Mouse (Mus musculus): ENCODE measurements at regions not wholly inside any gene's neighbourhood (a gene's known extent, or its start where the extent isn't known, plus 50 kb on each side); places are given as distances from the start of the nearest gene placed in this dataset.

DNA sequence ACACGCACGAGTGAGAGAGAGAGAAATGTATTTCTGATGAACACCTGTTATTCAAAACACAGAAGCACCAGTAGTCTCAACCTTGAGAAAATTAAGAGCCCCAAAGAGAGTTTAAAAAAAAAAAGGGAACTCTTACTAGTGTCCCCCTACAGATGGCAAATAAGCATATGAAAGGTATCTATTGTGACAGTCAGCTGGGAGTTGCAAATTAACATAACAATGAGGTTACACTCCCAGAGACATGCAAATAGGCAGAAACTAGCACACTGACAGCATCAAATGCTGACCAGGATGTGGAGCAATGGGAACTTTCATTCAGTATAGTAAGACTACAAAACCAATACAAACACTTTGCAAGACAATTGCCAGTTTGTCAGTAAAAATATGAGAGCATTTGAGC is 619.1 kb upstream of the Zeb2 start:
- ATAC-seq = no peak

DNA sequence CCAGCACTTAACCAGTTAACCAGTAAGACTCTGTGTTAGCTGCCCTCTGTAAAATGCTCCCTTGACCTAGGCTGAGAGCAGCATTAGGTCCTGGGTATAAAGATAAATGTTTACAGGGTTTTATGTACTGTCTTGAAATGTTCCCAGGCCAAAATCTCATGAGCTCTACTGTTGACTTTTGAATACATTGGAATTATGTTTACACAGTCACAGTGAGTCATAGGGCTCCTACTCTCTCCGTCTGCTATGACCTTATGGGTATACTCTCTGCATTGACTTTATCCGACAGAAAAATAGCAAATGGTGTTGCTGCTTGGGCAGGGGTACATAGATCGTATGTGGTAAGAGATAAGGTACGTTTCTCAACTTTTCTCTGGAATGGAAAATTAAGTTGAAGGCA is 596.8 kb upstream of the Zeb2 start:
- no peak for ATAC-seq

DNA sequence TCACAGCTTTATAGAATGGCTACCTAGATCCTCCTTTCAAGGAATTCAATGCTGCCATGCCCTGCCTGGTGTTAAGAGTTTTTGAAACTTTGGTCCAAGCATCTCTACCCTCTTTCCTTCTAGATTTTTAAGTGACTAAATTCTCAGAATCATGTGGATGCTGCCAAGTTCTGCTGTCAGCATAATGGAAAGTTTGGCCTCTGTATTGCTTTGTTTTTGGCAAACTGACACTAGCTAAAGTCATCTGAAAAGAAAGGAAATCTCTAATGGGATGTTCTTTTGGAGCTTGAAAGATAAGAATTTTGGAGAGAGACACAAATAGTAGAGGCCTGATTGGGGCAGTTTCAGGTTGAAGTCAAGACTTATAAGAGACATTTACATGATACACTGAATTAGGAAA is 589.8 kb upstream of the Zeb2 start:
- ATAC-seq = no peak

DNA sequence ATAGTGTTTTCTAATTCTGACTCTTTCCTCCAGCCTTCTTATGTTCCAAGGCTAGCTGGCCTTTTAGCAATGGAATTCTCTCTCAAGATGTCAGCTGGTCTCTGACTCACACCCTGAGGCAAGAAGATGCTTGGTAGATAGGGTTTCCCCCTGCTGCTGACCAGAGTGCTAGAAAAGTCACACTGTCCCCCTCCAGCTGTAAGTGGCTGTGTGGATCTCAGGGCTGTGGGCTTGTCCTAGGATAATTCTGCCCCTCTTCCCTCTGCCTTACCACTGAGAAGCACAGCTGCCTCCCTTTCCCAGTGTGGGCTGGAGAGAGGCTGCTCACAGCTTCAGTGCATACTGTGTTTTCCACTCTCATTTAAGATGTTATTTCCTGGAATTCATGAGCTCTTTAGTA is 585.3 kb upstream of the Zeb2 start:
- no peak for ATAC-seq

DNA sequence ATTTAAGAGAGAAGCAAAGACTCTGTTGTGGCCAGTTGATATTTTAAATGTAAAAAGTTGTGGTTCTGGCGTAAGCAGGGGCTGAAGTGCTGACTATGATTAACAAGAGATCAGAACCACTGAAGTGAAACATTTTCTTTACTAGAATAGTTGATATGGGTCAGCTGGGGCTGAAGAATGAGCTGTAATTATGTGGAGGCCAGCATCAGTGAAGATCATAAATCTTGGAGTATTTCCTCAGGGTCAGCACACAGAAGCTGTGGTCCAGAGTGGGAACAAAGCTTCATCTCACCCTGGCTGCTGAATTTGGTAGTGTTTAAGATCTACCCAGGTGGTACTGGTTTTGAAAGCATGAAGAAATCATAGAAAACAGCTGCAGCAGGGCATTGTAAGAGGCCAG is 583.4 kb upstream of the Zeb2 start:
- ATAC-seq = no peak

DNA sequence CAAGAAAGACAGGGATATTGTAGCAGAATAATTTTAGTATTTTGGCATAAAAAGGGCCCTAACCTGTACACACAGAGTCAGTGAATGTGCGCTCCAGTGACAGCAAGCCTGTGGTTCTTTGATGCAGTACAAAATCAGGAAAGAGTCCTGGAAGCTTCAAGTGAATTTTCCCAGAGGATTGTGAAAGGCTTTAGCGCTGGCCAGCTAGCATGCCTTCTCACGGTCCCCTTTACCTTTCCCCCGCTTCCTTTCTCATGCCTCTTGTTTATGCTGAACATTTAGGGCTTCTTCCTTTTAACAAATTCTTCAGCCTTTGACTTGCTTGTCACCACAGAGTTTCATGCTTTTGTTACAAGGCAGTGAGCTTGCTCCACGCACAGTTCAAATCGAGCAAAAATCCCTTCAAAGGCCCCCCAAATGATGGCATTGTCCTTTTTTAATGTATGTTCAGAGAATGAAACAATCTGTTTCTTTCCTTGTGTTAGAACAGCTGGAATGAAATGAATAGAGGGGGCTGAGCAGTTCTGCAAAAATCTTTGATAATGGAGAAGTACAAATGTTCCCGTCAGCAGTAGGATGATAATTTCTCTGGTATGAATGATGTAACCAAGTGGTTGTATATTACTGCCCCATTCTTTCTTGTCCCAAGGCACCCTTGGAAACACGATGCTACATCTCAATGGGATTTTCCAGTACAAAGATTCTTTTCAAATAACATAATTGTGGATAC is 576.3 kb upstream of the Zeb2 start:
- ATAC-seq = no peak

DNA sequence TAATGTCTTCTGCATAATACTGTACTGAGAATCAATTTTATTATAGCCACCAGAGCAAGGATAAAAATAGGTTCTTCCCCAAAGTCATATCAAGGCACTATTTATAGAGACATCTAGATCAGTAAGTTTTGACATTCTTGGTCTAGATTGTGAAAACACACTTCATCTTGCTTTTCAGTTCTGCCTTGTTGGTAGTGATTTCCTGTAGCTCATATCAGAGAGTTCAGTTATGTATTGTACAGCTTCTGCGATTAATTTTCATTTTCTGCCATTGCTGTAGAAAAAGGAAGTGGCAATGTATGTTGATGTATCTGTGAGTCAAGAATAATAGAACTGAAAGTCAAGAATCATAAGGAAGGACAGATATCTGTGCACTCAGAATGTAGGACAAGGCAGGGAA is 575.6 kb upstream of the Zeb2 start:
- ATAC-seq = no peak

DNA sequence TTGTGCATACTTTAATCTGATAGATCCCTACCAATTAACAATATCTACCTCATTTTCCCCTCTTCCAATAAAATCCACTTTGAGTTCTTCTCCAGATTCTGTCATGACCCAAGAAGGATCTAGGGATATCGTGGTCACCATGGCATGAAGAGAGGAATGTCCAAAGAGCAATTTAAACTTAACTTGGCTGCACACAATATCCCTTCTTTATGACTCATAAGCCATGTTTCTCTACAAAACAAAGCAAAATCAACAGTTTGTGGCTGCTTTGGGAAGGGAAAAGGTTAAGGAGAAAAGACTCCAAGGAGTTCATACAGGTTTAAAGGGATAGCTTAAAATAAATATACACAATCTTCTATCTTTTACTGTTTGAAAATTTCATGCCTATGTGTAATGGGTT is 571.8 kb upstream of the Zeb2 start:
- no peak for ATAC-seq

DNA sequence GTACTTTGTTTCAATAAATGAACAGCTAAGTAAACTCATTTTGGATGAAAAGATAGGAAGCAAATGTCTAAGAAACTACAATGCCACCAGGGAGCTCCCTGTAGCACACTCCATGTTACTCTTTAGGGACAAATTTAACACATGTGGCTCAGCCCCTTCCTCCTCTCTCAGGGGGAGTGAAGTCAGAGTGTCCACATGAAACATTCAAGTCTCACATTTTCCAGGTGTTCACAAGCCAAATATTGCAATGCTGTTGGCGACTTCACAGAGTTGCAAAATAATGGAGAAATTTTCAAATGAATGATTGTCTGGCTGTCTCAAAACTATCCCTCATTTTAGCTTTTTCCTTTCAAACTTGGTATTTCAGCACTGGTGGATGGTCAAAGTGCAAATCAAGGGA is 564.1 kb upstream of the Zeb2 start:
- no peak for ATAC-seq

DNA sequence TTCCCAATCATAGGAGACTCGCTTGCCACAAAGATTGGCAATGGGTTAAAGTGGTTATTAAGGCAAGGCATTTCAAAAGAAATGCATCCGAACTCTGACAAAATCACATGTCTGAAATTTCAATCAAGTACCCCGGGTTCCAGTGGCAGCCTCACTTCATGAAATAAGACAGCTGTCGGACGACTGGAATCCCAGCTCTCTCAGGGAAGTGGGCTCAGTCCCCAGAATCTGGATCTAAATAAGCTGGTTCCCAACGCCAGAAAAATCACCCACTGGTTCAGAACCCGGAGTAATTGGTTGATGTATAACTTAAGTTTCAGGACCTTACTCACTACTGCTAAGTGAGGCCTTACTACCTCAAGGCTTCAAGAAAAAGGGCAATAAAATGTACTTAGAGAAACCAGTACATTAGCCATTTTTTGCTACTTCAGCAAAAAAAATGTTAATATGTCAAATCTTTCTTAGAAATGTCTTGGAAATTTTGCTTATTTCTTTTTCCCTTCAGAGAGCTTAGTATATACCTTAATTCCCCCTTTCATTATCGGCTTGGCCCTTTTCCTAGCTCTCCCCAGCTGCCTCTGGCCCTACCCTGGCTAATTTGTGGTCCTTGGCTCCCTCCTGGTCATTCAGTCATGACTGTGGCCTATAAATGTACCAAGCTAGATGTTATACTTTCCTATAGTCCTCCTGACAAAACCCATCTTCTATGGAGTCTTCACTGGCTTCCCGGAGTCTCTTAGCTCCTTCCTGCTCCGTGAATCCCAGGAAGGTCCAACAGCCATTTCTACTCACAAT is 562.1 kb upstream of the Zeb2 start:
- ATAC-seq = no peak

DNA sequence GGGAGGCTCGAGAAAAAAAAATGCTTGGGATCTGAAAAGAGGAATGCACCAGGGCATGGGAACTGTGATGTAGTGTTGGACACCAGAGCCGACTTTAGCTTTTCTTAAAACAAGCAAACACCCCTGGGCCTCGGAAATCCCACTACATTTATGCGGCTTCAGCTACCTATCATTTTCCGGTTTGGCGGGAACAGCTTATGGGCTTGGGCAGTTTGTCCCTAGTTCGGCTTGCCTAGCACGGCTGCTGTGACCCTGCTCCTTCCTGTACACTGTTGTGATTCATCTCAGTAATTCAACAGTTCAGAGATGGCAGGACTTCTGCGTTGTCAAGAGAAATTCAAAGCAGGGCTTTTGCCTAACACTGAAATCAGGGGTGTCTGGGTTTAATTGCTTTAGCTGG is 561.5 kb upstream of the Zeb2 start:
- ATAC-seq = no peak

DNA sequence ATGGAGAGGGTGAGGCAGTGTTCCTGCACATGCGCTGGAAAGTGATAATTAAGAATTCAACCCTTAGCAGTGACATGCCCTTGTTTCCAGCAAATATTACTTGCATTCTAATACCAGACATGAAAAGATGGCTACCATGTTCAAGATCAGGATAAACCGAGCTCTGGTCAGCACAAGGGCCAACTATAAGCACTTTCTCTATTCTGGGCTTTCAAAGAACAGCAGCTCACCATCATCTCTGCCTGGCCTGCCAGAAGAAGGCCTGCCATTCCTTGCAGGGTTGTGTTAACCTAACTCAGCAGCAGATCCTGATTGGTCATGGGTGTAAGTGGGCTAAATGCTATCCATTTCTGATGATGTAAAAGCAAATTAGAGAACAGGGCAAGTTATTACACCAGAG is 558.6 kb upstream of the Zeb2 start:
- no peak for ATAC-seq

DNA sequence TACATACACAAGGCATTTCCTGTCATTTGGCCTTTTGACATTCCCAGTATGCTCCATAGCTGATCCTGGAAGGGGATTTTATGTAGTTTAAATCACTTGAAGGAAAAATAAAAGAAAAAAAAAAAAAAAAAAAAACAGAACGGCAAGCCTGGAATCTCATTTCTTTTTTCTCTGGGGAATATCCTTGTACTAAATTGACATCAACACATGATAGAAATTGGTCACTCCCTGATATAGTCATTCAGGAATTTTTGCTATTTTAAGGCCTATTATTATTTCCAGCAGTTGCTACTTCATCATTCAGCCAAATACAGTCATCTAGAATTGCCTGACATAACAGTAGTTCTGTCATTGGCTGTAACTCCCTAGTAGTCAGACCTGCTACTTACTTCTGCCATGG is 538.8 kb upstream of the Zeb2 start:
- no peak for ATAC-seq

DNA sequence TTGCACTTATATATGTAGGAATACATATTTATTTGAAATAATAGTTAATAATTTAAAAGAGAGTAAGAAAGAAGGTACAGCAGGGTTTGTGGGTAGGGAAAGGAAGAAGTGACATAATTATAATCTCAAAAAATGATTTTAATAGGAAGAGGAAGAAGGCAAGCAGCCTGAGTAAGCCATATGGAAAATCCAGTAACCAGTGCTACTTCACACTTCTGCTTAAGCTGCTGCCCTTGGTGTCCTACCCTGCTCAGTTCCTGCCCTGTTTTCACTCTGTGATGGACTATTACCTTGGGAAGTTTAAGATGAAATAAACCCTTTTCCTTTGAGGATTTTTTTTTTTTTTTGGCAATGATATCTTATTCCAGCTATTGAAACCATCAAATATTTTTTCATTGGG is 537.5 kb upstream of the Zeb2 start:
- no peak for ATAC-seq

DNA sequence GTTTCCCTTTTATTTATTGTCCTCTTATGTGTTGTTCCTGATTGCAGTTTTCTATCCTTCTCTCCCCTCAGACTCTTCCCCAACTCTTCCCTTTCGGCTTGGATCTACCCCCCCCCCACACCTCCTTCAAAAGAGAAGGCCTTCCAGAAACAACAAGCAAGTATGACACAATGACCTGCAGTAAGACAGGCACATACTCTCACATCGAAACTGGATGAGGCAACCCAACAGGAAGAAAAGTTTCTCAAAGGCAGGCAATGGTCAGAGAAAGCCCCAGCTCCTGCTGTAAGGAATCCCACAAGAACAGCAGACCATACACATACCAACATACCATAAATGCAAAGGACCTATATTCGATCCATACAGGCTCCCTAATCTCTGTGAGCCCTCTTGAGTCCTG is 535.8 kb upstream of the Zeb2 start:
- ATAC-seq = no peak

DNA sequence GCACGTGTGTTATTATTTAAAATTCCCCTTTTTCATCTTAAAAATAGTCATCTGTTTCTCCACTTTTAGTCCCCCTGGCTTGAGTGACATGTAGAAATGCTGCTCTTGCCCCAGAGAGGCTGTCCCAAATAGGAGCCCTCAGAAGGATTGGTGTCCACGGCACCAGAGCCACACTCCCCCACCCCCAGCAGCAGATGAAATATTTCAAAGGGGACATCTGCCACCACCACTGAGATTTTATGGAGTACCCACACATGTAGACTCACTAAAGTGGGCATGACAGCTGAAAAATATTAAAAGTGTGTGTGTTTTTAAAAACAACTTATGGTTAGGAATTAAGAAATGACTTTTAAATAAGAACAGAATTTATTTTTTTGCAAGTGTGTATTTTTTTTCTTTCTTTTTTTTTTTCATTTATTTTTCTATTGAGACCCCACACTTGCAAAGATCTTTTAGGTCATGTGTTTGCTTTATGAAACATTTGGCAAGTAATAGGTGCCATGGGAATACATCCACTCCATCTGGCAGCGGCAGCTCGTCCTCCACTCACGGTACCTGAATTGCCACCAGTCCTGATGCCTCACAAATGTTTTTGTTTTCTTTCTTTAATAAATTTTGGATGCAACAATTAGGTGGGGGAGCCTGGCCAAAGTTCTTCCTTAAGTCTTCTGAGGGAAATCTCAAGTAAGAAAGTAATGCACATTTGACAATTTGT is 533.2 kb upstream of the Zeb2 start:
- ATAC-seq = no peak

DNA sequence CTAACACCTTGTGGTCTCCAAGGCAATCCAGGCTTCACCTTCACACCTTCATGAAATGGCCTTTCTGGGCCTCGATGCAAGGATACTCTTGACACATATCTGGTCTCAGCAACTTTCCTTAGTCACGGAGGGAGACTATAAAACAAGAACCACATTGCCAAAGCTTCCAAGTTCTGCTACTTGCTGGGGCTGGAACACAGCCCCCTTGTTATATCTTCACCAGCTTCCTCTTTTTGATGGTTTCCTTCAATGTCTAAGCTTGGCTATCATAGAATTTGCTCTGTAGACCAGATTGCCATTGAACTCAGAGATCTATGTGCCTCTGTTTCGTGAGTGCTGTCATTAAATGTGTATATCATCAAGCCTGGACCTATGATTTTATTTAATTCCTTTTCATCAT is 530.7 kb upstream of the Zeb2 start:
- no peak for ATAC-seq

DNA sequence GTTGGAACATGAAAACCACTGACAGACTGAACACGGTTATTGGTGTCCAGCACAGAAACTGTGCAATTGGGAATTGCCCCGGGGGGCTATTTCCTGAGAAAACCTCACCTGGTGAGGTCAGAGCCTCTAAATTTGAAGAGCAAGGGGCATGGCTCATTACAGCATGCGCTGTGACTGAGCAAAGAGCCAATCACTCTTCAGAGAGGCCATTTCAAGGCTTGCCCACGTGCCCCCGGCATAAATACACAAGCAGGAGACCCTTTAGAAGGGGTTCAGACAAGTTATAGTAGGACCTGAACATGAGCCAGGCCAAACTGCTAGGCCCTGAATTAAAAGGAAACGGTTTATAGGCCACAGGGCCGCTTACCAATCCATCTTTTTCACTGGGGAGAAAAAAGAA is 512.9 kb upstream of the Zeb2 start:
- ATAC-seq = no peak

DNA sequence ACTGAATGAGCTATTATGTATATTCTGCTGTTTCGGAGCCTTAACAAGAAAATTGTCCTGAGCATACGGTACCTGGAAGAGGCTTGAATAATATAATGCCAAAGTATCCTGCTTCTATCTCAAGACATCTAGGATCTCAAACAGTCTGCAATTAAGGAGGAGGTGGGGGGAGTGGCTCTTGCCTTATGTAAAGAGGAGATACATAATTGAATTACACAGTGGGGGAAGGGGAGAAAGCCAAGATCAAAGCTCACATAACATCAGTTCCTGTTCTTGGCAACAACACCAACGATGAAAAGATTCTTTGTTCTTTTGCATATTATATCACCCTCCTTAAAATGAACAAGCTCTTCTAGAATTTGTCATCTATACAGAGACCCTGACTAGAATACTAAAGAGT is 512.4 kb upstream of the Zeb2 start:
- ATAC-seq = no peak

DNA sequence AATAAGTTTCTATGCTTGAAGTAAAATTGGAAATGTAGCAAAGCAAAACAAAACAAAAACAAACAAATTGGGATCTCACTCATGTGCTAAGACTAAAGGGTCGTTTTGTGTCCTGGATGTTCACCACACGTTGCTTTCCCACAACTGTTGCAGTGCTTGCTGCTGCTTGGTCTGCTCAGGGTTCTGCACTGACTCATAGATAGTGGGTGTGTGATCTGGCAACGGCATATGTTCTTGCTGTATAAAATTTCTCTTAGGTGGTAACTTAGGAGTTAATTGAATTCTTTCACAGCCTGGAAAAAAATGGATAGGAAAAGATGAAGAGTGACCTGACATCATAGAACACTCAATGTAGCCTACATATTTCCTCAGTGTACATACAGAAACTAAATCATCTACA is 505.9 kb upstream of the Zeb2 start:
- no peak for ATAC-seq

DNA sequence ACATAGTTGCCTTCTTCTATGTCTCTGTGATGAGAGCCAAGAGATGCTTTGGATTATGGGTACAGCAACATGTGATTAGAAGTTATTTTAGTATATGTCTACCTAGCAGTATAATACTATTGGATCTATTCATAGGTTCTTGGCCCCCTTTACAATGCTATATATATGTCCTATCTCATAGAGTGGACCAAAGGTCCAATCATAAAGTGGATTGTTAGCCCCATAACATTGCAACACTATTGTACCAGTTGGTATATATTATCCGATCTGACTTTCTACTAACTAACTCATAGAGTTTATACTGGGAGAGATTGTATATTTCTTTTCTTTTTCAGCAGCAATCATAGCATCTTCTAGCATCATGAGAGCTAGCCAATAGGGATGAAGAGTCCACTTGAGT is 491.7 kb upstream of the Zeb2 start:
- ATAC-seq = no peak

DNA sequence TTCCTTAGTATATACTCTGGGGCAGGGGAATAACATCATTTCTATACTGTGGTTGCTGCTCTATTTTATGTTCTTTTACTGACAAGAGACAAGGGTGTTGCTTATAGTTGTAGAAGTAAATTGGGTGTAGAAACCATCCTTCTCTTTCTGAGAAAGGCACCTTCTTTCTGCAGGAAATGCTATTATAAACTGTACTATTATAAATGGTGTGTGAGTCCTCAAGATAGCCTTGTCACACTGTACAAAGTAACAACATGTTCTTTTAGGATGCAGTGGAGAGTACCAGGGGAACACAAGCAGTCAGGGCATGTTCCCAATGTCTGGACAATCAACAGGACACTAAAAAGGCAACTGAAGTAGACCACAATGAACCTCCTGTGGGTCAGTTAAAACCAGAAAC is 490.2 kb upstream of the Zeb2 start:
- no peak for ATAC-seq

DNA sequence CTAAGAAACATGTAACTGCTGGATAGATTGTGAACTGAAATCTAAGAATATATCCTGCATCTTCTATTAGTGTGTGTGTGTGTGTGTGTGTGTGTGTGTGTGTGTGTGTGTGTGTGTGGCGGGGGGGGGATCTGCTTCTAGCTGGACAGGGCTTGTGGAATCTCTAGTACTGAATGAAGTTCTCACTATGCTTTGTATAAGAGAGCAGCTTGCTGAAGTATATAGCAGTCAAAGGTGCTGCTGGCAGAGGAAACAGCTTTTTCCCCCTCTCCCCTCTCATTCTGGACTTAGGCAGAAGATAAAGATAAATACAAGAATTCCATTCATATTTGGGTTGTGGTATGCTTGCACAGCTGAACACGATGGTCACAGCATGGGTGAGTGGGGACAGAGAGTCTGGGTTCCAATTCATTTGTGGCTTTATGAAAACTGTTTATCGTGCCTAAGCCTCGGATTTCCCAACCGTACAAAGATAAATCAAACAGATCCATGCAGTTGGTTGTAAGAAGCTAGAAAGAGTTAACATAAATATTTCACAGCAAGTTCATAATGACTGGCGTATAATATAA is 484.2 kb upstream of the Zeb2 start:
- no peak for ATAC-seq

DNA sequence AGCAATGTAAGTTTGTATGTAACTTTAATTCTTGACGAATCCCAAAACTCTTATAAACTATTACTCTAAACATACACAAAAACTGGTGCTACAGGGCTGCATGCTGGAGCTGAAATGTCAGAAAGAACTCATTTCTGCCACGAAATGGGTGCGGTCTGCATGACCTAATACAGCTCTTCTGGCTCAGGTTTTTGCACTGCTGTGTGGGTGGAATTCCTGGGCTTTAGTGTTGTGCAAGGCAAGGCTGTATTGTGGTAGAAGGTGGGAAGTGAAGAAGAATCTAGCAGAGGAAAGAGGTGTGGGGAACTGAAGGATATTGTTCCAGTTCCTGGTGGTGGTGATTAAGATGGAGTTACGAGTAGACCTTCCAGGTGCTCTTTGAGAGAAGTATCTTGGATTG is 476.6 kb upstream of the Zeb2 start:
- no peak for ATAC-seq

All from CD4-positive, CD25-positive, alpha-beta regulatory T cell, adult 4 months (primary cell).